Mouse (Mus musculus) heart, embryonic 14.5 days (tissue): ENCODE measurements around the gene Anapc10. TPM values are rescaled to one million over a fixed set of nuclear protein-coding genes. Genes with fewer than 3 reads are reported as not detected.
"Not testable (repeated sequence)": the region's sequence is repeated elsewhere in the genome, so short reads cannot be mapped to it uniquely, and the experiment has no call there.

ENCODE experiments used
- ATAC-seq: fragments of 200-750 bp; cut with Nextera tagmentation; 2 replicates; pipeline ENCODE4 v1.8.0; 2017; ENCODE audit warnings: low read depth, moderate TSS enrichment; ENCODE audit not compliant: insufficient number of reproducible peaks, insufficient read depth, low FRiP score
- H3K27ac ChIP-seq, 2 experiments: fragments of 200-500 bp in 1 of 2; fragments of 300-500 bp in 1 of 2; sonication (generic) in 1 of 2; replicated peaks in 1 of 2; 2 replicates each; pipeline ENCODE4 v1.5.1; 2012 to 2014; ENCODE audit warnings: low read depth in 2 of 2, low read length in 2 of 2, control low read depth in 1 of 2, mild to moderate bottlenecking in 1 of 2, mixed read lengths in 1 of 2; ENCODE audit not compliant: control insufficient read depth in 1 of 2, insufficient read depth in 1 of 2
- H3K27me3 ChIP-seq: fragments of 300-500 bp; sonication (generic); 2 replicates; pipeline ENCODE4 v1.6.1; 2014; ENCODE audit warnings: mild to moderate bottlenecking, low read length, control low read depth; ENCODE audit not compliant: control insufficient read depth, insufficient read depth
- H3K36me3 ChIP-seq: fragments of 300-500 bp; sonication (generic); 2 replicates; pipeline ENCODE4 v1.6.1; 2014; ENCODE audit warnings: mild to moderate bottlenecking, control low read depth, low read length, mixed read lengths; ENCODE audit not compliant: control insufficient read depth, insufficient read depth
- H3K4me1 ChIP-seq, 2 experiments: fragments of 200-500 bp in 1 of 2; fragments of 300-500 bp in 1 of 2; sonication (generic) in 1 of 2; 2 replicates each; pipeline ENCODE4 v1.6.1; 2012 to 2014; ENCODE audit warnings: low read length in 2 of 2, control low read depth in 1 of 2, mixed read lengths in 1 of 2; ENCODE audit not compliant: control insufficient read depth in 2 of 2, insufficient read depth in 2 of 2
- H3K4me2 ChIP-seq: fragments of 300-500 bp; sonication (generic); 2 replicates; pipeline ENCODE4 v1.6.1; 2014; ENCODE audit warnings: mild to moderate bottlenecking, low read length
- H3K4me3 ChIP-seq, 2 experiments: fragments of 200-500 bp in 1 of 2; fragments of 300-500 bp in 1 of 2; sonication (generic) in 1 of 2; 2 replicates each; pipeline ENCODE4 v1.5.1; 2012 to 2014; ENCODE audit warnings: low read length in 2 of 2, mild to moderate bottlenecking in 2 of 2, control low read depth in 1 of 2, low read depth in 1 of 2, moderate library complexity in 1 of 2; ENCODE audit not compliant: control insufficient read depth in 1 of 2, insufficient read depth in 1 of 2
- H3K9ac ChIP-seq: fragments of 300-500 bp; sonication (generic); 2 replicates; pipeline ENCODE4 v1.6.1; 2014; ENCODE audit warnings: mild to moderate bottlenecking, low read length
- H3K9me3 ChIP-seq: fragments of 300-500 bp; sonication (generic); 2 replicates; pipeline ENCODE4 v1.6.1; 2016; ENCODE audit warnings: low read length, control low read depth; ENCODE audit not compliant: control insufficient read depth
- WGBS: fragments of 180-500 bp; shearing (Covaris S2); extraction: QIAGEN DNeasy Blood & Tissue Kit; methylation state at CpG from one replicate; pipeline ENCODE4 v1.1.7; 2014; 5-methylcytosine and 5-hydroxymethylcytosine counted together
- polyA plus RNA-seq: library from polyadenylated mRNA; unstranded; fragments of >200 nt; fragmentation: Nextera tagmentation; extraction: Ambion mirVana; gene quantifications from 2 replicates; pipeline ENCODE4 v1.2.1, GENCODE M21; 2014

Anapc10 gene
- 24.8 and 25.7 TPM in 2 replicates for polyA plus RNA-seq

DNA sequence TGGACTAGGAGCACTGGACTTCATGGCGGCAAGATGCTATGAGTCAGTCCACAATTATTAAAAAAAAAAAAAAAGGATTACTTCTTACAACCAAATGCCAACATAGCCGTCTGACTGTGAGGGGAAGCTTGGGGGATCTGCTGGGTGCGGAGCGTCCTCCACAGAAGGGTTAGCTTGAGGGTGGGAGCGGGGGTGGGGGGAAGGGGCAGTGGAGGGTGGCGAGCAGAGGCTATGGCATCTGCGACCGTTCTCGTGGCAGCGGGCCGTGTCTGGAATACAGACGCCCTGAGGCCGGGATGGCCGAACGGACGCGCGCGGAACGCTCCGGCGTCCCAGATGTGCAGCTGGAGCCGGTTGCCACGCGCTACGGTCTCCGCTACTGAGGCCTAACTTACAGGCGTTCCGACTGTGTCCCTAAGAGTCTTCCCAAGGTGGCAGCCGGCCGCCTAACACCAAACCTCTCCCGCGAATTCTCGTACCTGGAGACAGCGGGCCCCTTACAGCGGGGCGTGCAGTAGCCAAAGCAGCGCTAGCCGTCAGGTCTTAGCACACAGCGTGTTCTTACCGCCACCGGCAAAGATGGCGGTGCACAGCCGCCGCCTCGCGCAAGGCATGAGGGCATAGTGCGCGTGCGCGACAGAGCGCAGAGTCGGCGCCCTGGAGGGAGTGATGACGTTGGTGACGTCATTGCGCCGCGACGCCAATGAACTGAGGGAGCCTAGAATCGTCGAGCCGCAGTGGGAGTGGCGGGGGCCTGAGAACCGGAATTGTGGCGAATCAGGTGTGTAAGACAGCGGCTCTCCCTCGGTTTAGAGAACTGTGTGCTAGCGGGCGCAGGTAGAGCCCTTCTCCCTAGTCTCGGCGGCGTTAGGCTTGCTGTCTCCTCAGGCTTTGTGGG lies at the start of gene Anapc10, which contains the start of gene Abce1:
Gene Anapc10 (plus strand): TSS at position 757 of the 898 bp plus-strand sequence.
Gene Abce1 (minus strand): TSS at position 677 of the 898 bp plus-strand sequence.
- H3K9me3 ChIP-seq = no peaks in the 10 kb centered on the region
- no peaks in the 10 kb centered on the region for H3K27me3 ChIP-seq
- H3K36me3 ChIP-seq = peaks cover 29% of the 10 kb centered on the region
- 0% methylated on average over 73 of the region's 73 CpGs for WGBS
- ATAC-seq = peak; percentile 96
- H3K4me1 ChIP-seq = peaks cover 0 to 7% of the 10 kb centered on the region in 2 experiments; a peak in 2 of 4 replicates
- peak within 1 kb of the TSS; percentile 87 for H3K4me2 ChIP-seq
- peak within 1 kb of the TSS; percentile 92 for H3K9ac ChIP-seq
- peak within 1 kb of the TSS; percentile 84 to 85 for H3K27ac ChIP-seq
- H3K4me3 ChIP-seq = peak within 1 kb of the TSS; percentile 86 to 96

DNA sequence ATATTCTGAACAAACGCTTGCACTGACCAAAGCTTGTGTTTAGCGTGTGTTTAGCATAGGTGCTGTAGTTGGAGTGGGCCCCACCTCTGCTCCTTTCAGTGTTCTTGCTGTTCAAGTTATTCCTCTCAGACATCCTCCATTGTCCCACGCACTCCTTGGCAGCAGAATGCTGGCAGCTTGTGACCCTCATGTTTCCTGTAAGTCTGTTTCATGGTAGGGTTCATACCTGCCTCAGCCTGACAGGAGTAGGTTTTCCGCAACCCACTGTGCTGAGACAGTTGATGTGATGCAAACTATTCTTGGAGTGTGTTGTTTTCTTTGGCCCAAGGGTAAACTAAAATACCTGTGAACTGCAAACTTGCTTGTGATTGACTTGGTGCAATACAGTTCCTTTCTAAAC lies 35.2 kb upstream of the Anapc10 start:
- H3K9me3 ChIP-seq = no peaks in the 10 kb centered on the region
- no peak for ATAC-seq
- peaks cover 62% of the 10 kb centered on the region for H3K36me3 ChIP-seq
- H3K4me3 ChIP-seq = no peak overlapping the region
- H3K4me1 ChIP-seq = peaks cover 0 to 3% of the 10 kb centered on the region in 2 experiments; a peak in 1 of 4 replicates
- no peak overlapping the region for H3K4me2 ChIP-seq
- no peak overlapping the region for H3K27ac ChIP-seq
- WGBS = 83% methylated on average over 4 of the region's 4 CpGs
- no peak overlapping the region for H3K9ac ChIP-seq
- no peaks in the 10 kb centered on the region for H3K27me3 ChIP-seq

- no peak overlapping the region for H3K9ac ChIP-seq
- no peak for ATAC-seq
- H3K4me3 ChIP-seq = no peak overlapping the region
- peaks cover 59% of the 10 kb centered on the region for H3K36me3 ChIP-seq
- 59% methylated on average over 5 of the region's 5 CpGs for WGBS
- H3K4me2 ChIP-seq = no peak overlapping the region
- H3K27ac ChIP-seq = no peak overlapping the region
- H3K4me1 ChIP-seq = peaks cover 0 to 3% of the 10 kb centered on the region in 2 experiments; a peak in 1 of 4 replicates
- H3K9me3 ChIP-seq = no peaks in the 10 kb centered on the region
- no peaks in the 10 kb centered on the region for H3K27me3 ChIP-seq
Measured at GRCm38 (mm10) chr8:79679005-79679404, 32.6 kb upstream of the Anapc10 start.

GRCm38 (mm10) chr8:79680083-79680482 lies 31.5 kb upstream of the Anapc10 start:
- Histone ChIP-seq H3K9ac (peak overlapping the region; percentile 59), H3K4me3 (peak overlapping the region; percentile 46 to 47), H3K4me2 (peak overlapping the region; percentile 70), H3K36me3 (peaks cover 59% of the 10 kb centered on the region)
- H3K27ac ChIP-seq, ATAC-seq, H3K4me1 ChIP-seq, H3K9me3 ChIP-seq, H3K27me3 ChIP-seq: not testable (repeated sequence)
- 27% methylated on average over 10 of the region's 10 CpGs for WGBS

GRCm38 (mm10) chr8:79680555-79680954 lies 31.1 kb upstream of the Anapc10 start:
- peak; percentile 81 for ATAC-seq
- H3K4me1 ChIP-seq = peaks cover 0 to 3% of the 10 kb centered on the region in 2 experiments; a peak in 1 of 4 replicates
- no peaks in the 10 kb centered on the region for H3K9me3 ChIP-seq
- H3K27ac ChIP-seq = no peak overlapping the region
- H3K4me2 ChIP-seq = peak overlapping the region; percentile 70
- H3K4me3 ChIP-seq = peak overlapping the region; percentile 46 to 47
- WGBS = 4% methylated on average over 34 of the region's 34 CpGs
- no peaks in the 10 kb centered on the region for H3K27me3 ChIP-seq
- H3K9ac ChIP-seq = peak overlapping the region; percentile 59
- H3K36me3 ChIP-seq = peaks cover 60% of the 10 kb centered on the region

DNA sequence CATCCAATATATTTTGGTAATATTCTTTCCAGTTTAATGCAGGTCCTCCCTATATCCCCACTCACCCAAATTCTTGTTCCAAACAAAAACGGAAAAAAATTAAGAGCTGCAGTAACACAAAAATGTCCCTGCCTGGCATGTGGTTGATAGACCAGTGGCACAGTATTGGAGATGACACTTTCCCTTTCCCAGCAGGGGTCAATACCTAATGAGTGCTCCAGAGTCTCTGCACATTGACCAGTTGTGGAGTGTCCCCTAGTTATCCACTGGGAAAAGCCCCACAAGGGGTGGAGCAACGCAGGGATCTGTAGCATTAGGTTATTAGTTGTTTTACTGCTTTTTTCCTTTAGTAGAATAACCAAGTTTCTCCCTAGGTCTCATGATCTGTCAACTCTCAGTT lies 30.7 kb upstream of the Anapc10 start:
- H3K27ac ChIP-seq = no peak overlapping the region
- H3K9ac ChIP-seq = peak overlapping the region; percentile 59
- H3K36me3 ChIP-seq = peaks cover 61% of the 10 kb centered on the region
- no peaks in the 10 kb centered on the region for H3K9me3 ChIP-seq
- ATAC-seq = no peak
- peak overlapping the region; percentile 70 for H3K4me2 ChIP-seq
- peaks cover 0 to 3% of the 10 kb centered on the region in 2 experiments; a peak in 1 of 4 replicates for H3K4me1 ChIP-seq
- peak overlapping the region; percentile 46 to 47 for H3K4me3 ChIP-seq
- 41% methylated on average over 2 of the region's 2 CpGs for WGBS
- H3K27me3 ChIP-seq = no peaks in the 10 kb centered on the region

DNA sequence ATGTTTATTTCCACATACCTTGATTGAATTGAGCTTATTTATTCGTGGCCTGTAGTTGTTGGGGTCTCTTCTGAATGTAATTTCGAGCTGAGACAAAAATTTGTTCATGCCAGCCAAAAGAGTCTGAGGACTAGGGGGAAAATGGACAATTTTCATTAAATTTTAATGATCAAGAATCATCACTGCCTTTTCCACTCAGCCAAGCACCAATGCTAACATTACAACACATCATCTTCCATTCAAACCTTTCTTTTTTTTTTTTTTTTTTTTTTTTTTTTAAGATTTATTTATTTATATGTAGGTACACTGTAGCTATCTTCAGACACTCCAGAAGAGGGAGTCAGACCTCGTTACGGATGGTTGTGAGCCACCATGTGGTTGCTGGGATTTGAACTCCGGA lies 25.7 kb upstream of the Anapc10 start:
- WGBS = 97% methylated on average over 3 of the region's 5 CpGs
- H3K36me3 ChIP-seq = peaks cover 90% of the 10 kb centered on the region
- not testable (repeated sequence) for H3K27ac ChIP-seq, H3K9me3 ChIP-seq, H3K4me1 ChIP-seq, ATAC-seq, H3K9ac ChIP-seq, H3K27me3 ChIP-seq, H3K4me3 ChIP-seq, H3K4me2 ChIP-seq
